Mouse (Mus musculus): ENCODE results near the gene Gtf3c6. TPM values are rescaled to one million over a fixed set of nuclear protein-coding genes. Genes with fewer than 3 reads are reported as not detected.

Gtf3c6 gene
- polyA plus RNA-seq, 1 experiment, result 14.4 TPM

DNA sequence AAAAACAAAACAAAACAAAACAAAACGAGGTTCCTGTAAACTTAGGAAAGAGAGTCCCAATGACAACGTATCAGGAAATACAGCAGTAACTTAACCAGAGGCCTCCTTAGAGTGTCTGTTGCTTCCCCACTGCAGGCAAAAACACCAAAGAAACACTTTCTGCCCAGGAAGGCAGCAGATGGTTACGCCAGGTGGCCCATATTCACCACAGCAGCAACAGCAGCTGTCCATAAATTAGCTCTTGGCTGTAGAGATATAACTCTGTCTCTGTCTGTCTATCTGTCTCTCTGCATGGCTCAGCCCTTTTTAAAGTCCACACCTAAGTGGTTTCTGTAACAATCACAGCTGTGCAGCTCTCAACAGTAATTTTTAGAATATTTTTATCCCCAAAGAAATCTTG lies 39.0 kb downstream of the Gtf3c6 start:
- no peak for TF ChIP-seq GATA1 (IDR thresholded peaks at IDR 0.05; ENCODE audit: low read length)

DNA sequence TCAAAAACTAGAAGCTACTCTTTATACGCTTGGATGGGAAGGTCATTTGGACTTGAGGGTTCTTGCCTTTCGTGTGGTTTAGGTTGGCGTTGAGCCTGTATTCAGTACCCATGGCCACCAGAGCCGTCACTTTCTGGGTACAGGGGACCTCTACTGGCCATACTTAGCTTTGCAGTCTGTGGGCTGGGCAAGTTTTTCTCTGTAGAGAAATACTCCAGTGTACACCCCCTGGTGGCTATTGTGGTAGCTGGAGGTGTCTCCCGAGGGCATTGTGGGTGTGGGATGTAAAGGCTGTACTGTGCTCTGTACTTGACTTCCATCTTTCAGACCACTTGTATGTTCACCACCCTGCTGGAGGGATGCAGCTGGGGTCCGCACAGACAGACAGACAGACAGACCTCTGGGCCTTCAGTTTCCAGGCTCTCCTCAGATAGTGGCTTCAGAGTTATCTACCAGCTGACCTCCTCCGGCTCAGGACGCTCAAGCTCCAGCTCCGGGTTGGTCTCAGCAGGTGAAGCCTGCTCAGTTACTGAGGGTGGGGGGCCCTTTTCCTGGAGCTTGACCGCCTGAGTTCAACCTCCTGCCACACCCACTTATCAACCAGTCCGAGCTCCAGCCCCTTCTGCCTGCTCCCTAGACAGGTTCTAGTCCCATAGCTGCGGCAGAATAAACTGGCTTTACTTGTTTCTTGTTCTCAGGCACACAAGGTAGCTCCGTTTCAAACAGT lies 45.3 kb downstream of the Gtf3c6 start:
- TF ChIP-seq GATA1 (IDR thresholded peaks at IDR 0.05; ENCODE audit: low read length), result no peak

Other genes with a start within 250 kb of the Gtf3c6 start
- gene Mfsd4b1, start 232.8 kb downstream of the Gtf3c6 start, polyA plus RNA-seq (2012), result not detected in 2 replicates
- 8.4 and 11.0 TPM in 2 replicates for gene Slc16a10, start 115.8 kb downstream of the Gtf3c6 start, polyA plus RNA-seq (2012)
- gene Rpf2, start 11.1 kb downstream of the Gtf3c6 start, polyA plus RNA-seq (2012), result 2.9 and 4.9 TPM in 2 replicates
- 4.5 and 5.7 TPM in 2 replicates for gene Amd1, start 44.1 kb upstream of the Gtf3c6 start, polyA plus RNA-seq (2012)
- 5.2 and 6.5 TPM in 2 replicates for gene Cdk19, start 81.5 kb upstream of the Gtf3c6 start, polyA plus RNA-seq (2012)